Mouse (Mus musculus) midbrain, embryonic 16.5 days (tissue): Measurements from ENCODE around the gene Plxna2. TPM values are rescaled to one million over a fixed set of nuclear protein-coding genes. Genes with fewer than 3 reads are reported as not detected.

Source experiments
- ATAC-seq: fragments of 200-750 bp; cut with Nextera tagmentation; 2 replicates; pipeline ENCODE4 v1.8.0; 2017; ENCODE audit warnings: moderate TSS enrichment
- H3K27ac ChIP-seq: fragments of 300-500 bp; sonication (generic); 2 replicates; pipeline ENCODE4 v1.5.1; 2014; ENCODE audit warnings: mild to moderate bottlenecking, low read length, mixed read lengths
- H3K27me3 ChIP-seq: fragments of 300-500 bp; sonication (generic); 2 replicates; pipeline ENCODE4 v1.6.1; 2014; ENCODE audit warnings: low read depth, low read length, mixed read lengths; ENCODE audit not compliant: control insufficient read depth, insufficient read depth
- H3K36me3 ChIP-seq: fragments of 300-500 bp; sonication (generic); 2 replicates; pipeline ENCODE4 v1.6.1; 2014; ENCODE audit warnings: mild to moderate bottlenecking, low read length, moderate library complexity, mixed read lengths; ENCODE audit not compliant: control insufficient read depth, insufficient read depth
- H3K4me1 ChIP-seq: fragments of 300-500 bp; sonication (generic); 2 replicates; pipeline ENCODE4 v1.6.1; 2014; ENCODE audit warnings: mild to moderate bottlenecking, low read length, mixed read lengths; ENCODE audit not compliant: control insufficient read depth, insufficient read depth
- H3K4me2 ChIP-seq: fragments of 300-500 bp; sonication (generic); 2 replicates; pipeline ENCODE4 v1.6.1; 2014; ENCODE audit warnings: mild to moderate bottlenecking, low read length, mixed read lengths
- H3K4me3 ChIP-seq: fragments of 300-500 bp; sonication (generic); 2 replicates; pipeline ENCODE4 v1.5.1; 2014; ENCODE audit warnings: low read depth, mild to moderate bottlenecking, low read length, moderate library complexity, mixed read lengths
- H3K9ac ChIP-seq: fragments of 300-500 bp; sonication (generic); 2 replicates; pipeline ENCODE4 v1.6.1; 2014; ENCODE audit warnings: low read depth, low read length, mixed read lengths
- H3K9me3 ChIP-seq: fragments of 300-500 bp; sonication (generic); replicated peaks from 2 replicates; pipeline ENCODE4 v1.6.1; 2014; ENCODE audit warnings: mild to moderate bottlenecking, low read length, mixed read lengths; ENCODE audit not compliant: control insufficient read depth, poor library complexity, severe bottlenecking
- WGBS: fragments of 180-500 bp; shearing (Covaris S2); extraction: QIAGEN DNeasy Blood & Tissue Kit; methylation state at CpG from one replicate; pipeline ENCODE4 v1.1.7; 2014; 5-methylcytosine and 5-hydroxymethylcytosine counted together
- polyA plus RNA-seq: library from polyadenylated mRNA; unstranded; fragments of >200 nt; fragmentation: Nextera tagmentation; extraction: Ambion mirVana; gene quantifications from 2 replicates; pipeline ENCODE4 v1.2.1, GENCODE M21; 2015

Plxna2 gene
- polyA plus RNA-seq, 1 experiment from 2014 or later, result 18.1 TPM

DNA sequence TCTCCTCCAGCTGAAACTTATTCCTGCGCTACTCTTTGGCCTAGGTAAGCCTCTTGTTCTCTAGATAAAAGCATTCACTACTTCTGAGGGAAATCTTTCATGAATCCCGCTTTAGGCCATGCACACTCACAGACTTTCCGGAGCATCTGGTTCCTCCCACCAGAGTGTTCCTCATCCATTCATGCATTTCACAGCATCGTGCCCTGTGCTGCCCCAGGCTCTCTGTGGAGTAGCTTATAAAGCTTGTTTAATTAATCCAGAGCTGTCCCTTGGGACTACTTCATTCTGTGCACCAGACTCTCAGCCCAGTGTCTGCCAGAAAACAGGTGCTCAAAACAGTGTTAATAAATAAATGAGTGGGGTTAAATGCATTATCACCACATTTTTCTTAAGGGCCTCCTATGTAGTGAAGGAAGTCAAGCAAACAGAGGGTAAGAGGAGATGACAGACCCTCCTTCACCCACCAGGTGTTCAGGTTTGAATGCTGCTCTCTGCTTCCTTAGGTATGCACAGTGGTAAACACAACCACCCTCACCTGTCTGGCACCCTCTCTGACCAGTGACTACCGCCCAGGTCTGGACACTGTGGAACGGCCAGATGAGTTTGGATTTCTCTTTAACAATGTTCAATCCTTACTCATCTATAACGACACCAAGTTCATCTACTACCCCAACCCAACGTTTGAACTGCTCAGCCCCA is 175.4 kb downstream of the Plxna2 start:
- Histone ChIP-seq H3K27me3 (no peaks in the 10 kb centered on the region), H3K36me3 (peaks cover 37% of the 10 kb centered on the region), H3K4me3 (no peak overlapping the region), H3K9me3 (no peaks in the 10 kb centered on the region), H3K9ac (no peak overlapping the region), H3K4me2 (no peak overlapping the region), H3K4me1 (no peaks in the 10 kb centered on the region), H3K27ac (no peak overlapping the region)
- WGBS, result 59% methylated on average over 8 of the region's 8 CpGs
- no peak for ATAC-seq

DNA sequence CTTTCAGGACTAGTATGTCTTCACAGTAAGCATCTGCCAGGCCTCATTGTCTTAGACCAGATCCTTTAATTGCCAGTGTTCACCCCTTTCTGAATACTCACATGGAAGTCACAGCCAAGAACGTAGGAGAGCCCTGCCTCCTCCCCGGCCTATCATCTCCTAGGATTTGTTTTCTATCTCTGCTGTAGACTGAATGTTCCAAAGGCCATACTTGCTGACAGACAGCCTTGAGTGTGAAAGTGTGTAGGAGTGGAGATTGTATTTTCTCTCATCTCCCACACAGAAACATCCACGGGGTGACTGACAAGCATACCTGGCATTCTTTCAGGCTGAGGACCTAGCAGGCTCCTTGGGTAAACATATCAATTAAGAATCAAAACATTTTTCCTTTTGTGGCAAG is 177.3 kb downstream of the Plxna2 start:
- H3K4me1 ChIP-seq, result no peaks in the 10 kb centered on the region
- no peaks in the 10 kb centered on the region for H3K27me3 ChIP-seq
- no peak overlapping the region for H3K27ac ChIP-seq
- ATAC-seq, result no peak
- no peak overlapping the region for H3K9ac ChIP-seq
- H3K4me3 ChIP-seq, result no peak overlapping the region
- H3K9me3 ChIP-seq, result no peaks in the 10 kb centered on the region
- H3K36me3 ChIP-seq, result peaks cover 33% of the 10 kb centered on the region
- no peak overlapping the region for H3K4me2 ChIP-seq
- WGBS, result 76% methylated on average over 3 of the region's 3 CpGs

DNA sequence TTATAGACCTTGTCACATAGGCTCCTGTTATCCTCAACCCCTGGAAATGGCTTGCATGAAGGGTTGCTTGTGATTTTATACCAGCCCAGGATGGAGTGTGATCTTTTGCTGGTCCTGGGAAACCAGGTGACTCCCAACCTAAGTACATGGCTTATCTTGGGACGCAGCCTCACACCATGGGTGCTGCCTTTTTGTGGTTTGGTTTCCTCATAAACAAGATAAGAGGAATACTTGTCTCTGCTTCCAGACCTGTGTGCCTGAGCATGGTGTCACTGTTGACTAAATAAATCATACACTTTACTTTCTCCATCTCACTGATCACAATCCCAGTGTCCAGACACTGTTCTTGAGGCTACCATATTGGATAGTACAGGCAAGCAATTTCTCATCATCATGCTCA is 179.8 kb downstream of the Plxna2 start:
- Histone ChIP-seq H3K4me1 (no peaks in the 10 kb centered on the region), H3K4me3 (no peak overlapping the region), H3K27ac (no peak overlapping the region), H3K36me3 (peaks cover 41% of the 10 kb centered on the region), H3K9ac (no peak overlapping the region), H3K9me3 (no peaks in the 10 kb centered on the region), H3K4me2 (no peak overlapping the region), H3K27me3 (no peaks in the 10 kb centered on the region)
- WGBS, result 83% methylated on average over 1 of the region's 1 CpGs
- no peak for ATAC-seq

DNA sequence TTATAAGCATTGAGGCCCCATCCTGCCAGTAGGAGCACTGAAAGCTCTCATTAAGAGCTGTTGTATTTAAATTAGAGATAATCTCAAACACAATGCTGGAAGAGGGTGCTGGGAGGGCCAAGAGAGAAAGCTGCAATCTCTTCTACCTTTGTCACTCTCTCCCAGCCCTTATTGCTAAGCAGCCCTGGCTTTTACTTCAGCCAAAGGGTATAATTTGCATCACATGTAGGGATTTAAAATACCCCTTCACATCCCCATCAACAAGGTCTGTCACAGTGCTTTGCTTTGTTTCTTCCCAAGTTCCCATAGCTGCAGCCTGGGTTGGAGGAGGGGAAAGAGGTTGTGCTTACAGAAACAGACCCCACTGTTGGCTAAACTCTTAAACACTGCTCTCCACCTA is 180.5 kb downstream of the Plxna2 start:
- H3K27ac ChIP-seq, result no peak overlapping the region
- no peaks in the 10 kb centered on the region for H3K27me3 ChIP-seq
- H3K9ac ChIP-seq, result no peak overlapping the region
- H3K4me1 ChIP-seq, result no peaks in the 10 kb centered on the region
- no peak overlapping the region for H3K4me2 ChIP-seq
- no peak for ATAC-seq
- peaks cover 38% of the 10 kb centered on the region for H3K36me3 ChIP-seq
- H3K4me3 ChIP-seq, result no peak overlapping the region
- H3K9me3 ChIP-seq, result no peaks in the 10 kb centered on the region

DNA sequence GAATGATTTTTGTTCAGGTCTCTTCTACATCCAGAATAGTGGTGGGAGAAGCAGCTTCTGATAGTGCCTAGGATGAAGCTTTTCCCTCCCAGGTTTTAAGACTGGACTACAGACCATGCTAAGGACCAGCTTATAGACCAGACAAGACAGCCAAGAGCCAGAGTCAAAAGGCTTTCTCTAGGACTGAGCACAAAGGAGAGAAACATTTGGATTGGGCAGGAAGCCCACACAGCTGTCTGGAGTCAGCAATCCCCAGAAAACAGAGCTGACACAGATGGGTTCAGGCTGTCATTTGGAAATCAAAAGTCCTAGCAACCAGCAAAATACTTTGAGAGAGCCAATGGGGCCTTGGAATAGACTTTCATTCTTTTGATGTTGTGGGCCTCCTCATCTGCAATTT is 190.2 kb downstream of the Plxna2 start:
- no peak for ATAC-seq
- Histone ChIP-seq H3K36me3 (peaks cover 30% of the 10 kb centered on the region), H3K4me3 (no peak overlapping the region)

DNA sequence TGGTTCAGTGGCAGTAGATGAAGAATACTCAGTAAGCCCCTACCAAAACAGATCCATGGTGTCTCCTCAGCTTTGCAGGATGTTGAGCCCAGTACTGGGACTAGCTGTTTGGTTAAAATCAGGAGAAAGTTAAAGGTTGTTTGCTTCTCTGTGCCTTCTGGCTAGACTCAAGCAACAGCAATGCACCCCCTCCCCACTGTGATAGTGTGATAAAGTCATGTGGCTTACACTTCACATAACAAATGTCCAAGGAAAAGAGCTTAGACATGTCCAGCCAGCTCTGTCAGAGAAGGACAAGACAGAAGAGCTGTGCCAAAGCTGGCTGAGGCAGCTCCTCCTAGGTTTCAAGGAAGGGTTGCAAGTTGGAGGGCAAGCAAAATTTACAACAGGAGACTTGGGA is 190.7 kb downstream of the Plxna2 start:
- ATAC-seq, result no peak
- Histone ChIP-seq H3K4me2 (no peak overlapping the region), H3K36me3 (peaks cover 30% of the 10 kb centered on the region), H3K27me3 (no peaks in the 10 kb centered on the region), H3K4me1 (no peaks in the 10 kb centered on the region), H3K4me3 (no peak overlapping the region), H3K27ac (no peak overlapping the region), H3K9ac (no peak overlapping the region), H3K9me3 (no peaks in the 10 kb centered on the region)

More for the DNA sequence above, 190.2 kb downstream of the Plxna2 start:
- Histone ChIP-seq H3K9me3 (no peaks in the 10 kb centered on the region), H3K27me3 (no peaks in the 10 kb centered on the region), H3K4me2 (no peak overlapping the region), H3K9ac (no peak overlapping the region), H3K27ac (no peak overlapping the region), H3K4me1 (no peaks in the 10 kb centered on the region)

DNA sequence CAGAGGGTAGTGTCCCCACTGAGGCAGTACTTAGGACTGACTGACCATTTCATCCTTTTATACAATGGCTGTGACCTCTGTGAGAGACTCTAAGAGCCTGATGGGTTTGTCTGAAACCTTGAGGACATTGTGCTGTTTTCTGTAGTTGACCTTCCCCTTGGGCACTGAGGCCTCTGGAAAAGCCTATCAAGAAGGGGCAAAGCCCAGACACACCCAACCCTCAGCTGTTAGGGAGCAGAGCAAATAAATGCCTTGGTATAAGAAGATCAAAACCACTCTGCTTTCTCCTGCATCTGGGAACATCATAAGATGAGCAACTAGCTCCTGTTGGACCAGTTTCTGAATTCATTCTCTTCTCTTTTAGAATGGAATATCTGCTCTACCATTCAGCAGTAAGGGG is 191.6 kb downstream of the Plxna2 start:
- Histone ChIP-seq H3K27me3 (no peaks in the 10 kb centered on the region), H3K27ac (no peak overlapping the region), H3K4me1 (no peaks in the 10 kb centered on the region), H3K9me3 (no peaks in the 10 kb centered on the region), H3K36me3 (peaks cover 30% of the 10 kb centered on the region), H3K4me3 (no peak overlapping the region), H3K9ac (no peak overlapping the region), H3K4me2 (no peak overlapping the region)
- no peak for ATAC-seq

DNA sequence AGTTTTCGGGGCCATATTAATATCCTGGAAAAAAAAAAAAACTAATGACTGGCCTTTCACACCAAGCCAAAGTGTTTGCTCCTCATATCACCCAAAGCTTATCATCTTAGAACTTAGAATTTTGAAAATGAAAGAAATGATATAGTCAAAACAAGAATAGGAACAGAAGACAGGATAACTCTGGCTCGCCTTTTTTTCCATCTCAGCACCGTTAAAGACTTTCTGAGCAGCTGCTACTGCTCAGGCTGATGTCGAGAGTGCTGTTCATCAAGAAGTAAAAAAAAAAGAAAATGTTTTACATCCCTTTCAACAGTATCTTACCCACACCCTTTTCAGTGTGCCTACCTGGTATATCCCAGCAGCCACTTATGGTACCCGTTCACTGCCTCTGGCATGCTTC is 196.2 kb downstream of the Plxna2 start:
- 92% methylated on average over 5 of the region's 5 CpGs for WGBS
- no peak overlapping the region for H3K4me3 ChIP-seq
- H3K9ac ChIP-seq, result no peak overlapping the region
- no peaks in the 10 kb centered on the region for H3K27me3 ChIP-seq
- no peak for ATAC-seq
- H3K27ac ChIP-seq, result no peak overlapping the region
- H3K36me3 ChIP-seq, result peaks cover 14% of the 10 kb centered on the region
- no peak overlapping the region for H3K4me2 ChIP-seq
- H3K9me3 ChIP-seq, result no peaks in the 10 kb centered on the region
- H3K4me1 ChIP-seq, result no peaks in the 10 kb centered on the region

DNA sequence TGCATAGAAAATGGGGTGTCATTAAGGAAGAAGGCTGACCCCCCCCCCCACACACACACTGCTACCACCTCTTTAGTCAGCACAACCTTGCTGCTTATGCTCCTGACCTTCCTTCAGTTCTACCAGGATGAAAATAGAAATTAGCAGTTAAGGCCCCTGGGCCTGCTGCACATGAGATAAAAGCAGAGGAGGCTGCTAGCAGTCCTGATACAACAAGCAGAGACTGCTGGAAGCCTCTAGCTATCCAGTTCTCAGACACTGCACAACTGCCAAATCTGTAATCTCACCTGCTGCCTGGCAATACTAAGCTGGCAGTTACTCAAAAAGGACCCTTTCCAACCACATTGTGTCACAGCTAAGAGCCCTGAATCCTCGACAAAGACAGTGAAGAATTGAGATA is 197.5 kb downstream of the Plxna2 start:
- Histone ChIP-seq H3K9me3 (no peaks in the 10 kb centered on the region), H3K9ac (no peak overlapping the region), H3K4me1 (no peaks in the 10 kb centered on the region), H3K27ac (no peak overlapping the region), H3K4me3 (no peak overlapping the region), H3K27me3 (no peaks in the 10 kb centered on the region), H3K36me3 (peaks cover 12% of the 10 kb centered on the region), H3K4me2 (no peak overlapping the region)
- 43% methylated on average over 1 of the region's 1 CpGs for WGBS
- ATAC-seq, result no peak
